Mouse (Mus musculus) hindbrain, embryonic 10.5 days (tissue): ENCODE measurements at regions not wholly inside any gene's neighbourhood (a gene's known extent, or its start where the extent isn't known, plus 50 kb on each side); places are given as distances from the start of the nearest gene placed in this dataset.
A peak's percentile ranks its signal among the peaks of the same experiment; 100 is the strongest.

Experiments
- DNase-seq: peaks from one replicate; pipeline ENCODE4 v3.0.0-alpha.2; 2017; ENCODE audit warnings: low spot score
- H3K27ac ChIP-seq: fragments of 300-500 bp; sonication (generic); 2 replicates; pipeline ENCODE4 v1.5.1; 2016; ENCODE audit warnings: mild to moderate bottlenecking, moderate library complexity
- H3K27me3 ChIP-seq: fragments of 300-500 bp; sonication (generic); 2 replicates; pipeline ENCODE4 v1.6.1; 2016; ENCODE audit warnings: mild to moderate bottlenecking; ENCODE audit not compliant: poor library complexity, insufficient read depth, severe bottlenecking
- H3K36me3 ChIP-seq: fragments of 300-500 bp; sonication (generic); 2 replicates; pipeline ENCODE4 v1.6.1; 2016; ENCODE audit warnings: mild to moderate bottlenecking, moderate library complexity
- H3K4me1 ChIP-seq: fragments of 300-500 bp; sonication (generic); replicated peaks from 2 replicates; pipeline ENCODE4 v1.6.1; 2016; ENCODE audit warnings: mild to moderate bottlenecking
- H3K4me3 ChIP-seq: fragments of 300-500 bp; sonication (generic); 2 replicates; pipeline ENCODE4 v1.5.1; 2016; ENCODE audit warnings: mild to moderate bottlenecking, moderate library complexity
- H3K9me3 ChIP-seq: fragments of 300-500 bp; sonication (generic); 2 replicates; pipeline ENCODE4 v1.6.1; 2016; ENCODE audit warnings: mild to moderate bottlenecking, moderate library complexity
- WGBS: fragments of 180-500 bp; shearing (Covaris S2); methylation state at CpG from one replicate; pipeline ENCODE4 v1.1.7; 2016; 5-methylcytosine and 5-hydroxymethylcytosine counted together

GRCm38 (mm10) chr16:57823329-57823728 lies 68.8 kb upstream of the Col8a1 start:
- Histone ChIP-seq H3K36me3 (no peaks in the 10 kb centered on the region), H3K27me3 (no peaks in the 10 kb centered on the region), H3K4me3 (no peak overlapping the region), H3K9me3 (no peaks in the 10 kb centered on the region), H3K4me1 (no peaks in the 10 kb centered on the region), H3K27ac (no peak overlapping the region)
- no peak for DNase-seq
- WGBS, result 78% methylated on average over 3 of the region's 3 CpGs

DNA sequence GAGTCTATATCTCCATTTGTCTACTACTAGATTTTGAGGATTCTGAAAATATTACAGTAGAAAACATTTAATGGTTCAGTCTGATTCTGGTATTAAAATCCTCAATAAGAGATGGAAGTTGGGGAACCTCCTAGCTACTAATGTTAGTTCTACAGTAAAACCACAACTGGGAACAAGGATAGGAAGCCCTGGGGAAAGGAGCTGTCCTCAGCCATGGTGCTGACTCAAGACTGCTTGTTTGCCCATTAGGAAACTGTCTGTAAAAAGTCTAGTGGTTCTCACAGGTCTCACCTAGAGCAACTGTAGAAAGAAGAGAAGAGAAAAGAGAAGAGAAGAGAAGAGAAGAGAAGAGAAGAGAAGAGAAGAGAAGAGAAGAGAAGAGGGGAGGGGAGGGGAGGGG lies 90.9 kb upstream of the Col8a1 start:
- no peak overlapping the region for H3K27ac ChIP-seq
- H3K27me3 ChIP-seq, result no peaks in the 10 kb centered on the region
- H3K4me3 ChIP-seq, result no peak overlapping the region
- H3K9me3 ChIP-seq, result no peaks in the 10 kb centered on the region
- DNase-seq, result peak; percentile 16
- no peaks in the 10 kb centered on the region for H3K4me1 ChIP-seq
- H3K36me3 ChIP-seq, result no peaks in the 10 kb centered on the region

GRCm38 (mm10) chr16:57846386-57846785 lies 91.8 kb upstream of the Col8a1 start:
- no peaks in the 10 kb centered on the region for H3K9me3 ChIP-seq
- no peaks in the 10 kb centered on the region for H3K4me1 ChIP-seq
- DNase-seq, result no peak
- H3K27ac ChIP-seq, result no peak overlapping the region
- H3K4me3 ChIP-seq, result no peak overlapping the region
- H3K36me3 ChIP-seq, result no peaks in the 10 kb centered on the region
- H3K27me3 ChIP-seq, result no peaks in the 10 kb centered on the region
- 41% methylated on average over 3 of the region's 3 CpGs for WGBS

DNA sequence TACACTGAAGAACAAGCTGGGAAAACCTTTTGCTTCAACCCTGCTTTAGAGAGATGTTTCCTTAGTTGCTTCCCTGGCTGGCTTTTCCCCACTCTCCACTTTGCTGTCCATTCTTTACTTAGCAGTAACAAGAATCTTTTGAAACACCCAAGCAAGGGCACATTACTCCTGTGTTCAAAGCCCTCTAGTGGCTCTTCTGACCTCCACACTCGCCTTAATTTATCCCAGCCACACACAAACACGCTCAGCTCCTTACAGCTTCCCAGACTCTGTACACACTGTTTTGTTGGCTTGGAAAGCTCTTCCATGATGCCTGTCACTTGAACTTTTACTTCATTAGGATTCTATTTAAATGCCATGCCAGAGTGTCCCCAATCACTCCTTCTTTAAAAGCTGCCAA lies 97.3 kb upstream of the Col8a1 start:
- Histone ChIP-seq H3K4me3 (no peak overlapping the region), H3K27me3 (no peaks in the 10 kb centered on the region), H3K9me3 (no peaks in the 10 kb centered on the region), H3K36me3 (no peaks in the 10 kb centered on the region), H3K27ac (no peak overlapping the region), H3K4me1 (no peaks in the 10 kb centered on the region)
- 51% methylated on average over 2 of the region's 2 CpGs for WGBS
- no peak for DNase-seq

- H3K36me3 ChIP-seq, result no peaks in the 10 kb centered on the region
- no peak overlapping the region for H3K27ac ChIP-seq
- 88% methylated on average over 3 of the region's 3 CpGs for WGBS
- H3K27me3 ChIP-seq, result no peaks in the 10 kb centered on the region
- H3K9me3 ChIP-seq, result no peaks in the 10 kb centered on the region
- peaks cover 4% of the 10 kb centered on the region; the same call in 1 of the 2 replicates for H3K4me1 ChIP-seq
- no peak overlapping the region for H3K4me3 ChIP-seq
- no peak for DNase-seq
Observed at GRCm38 (mm10) chr16:57852838-57853460, 98.4 kb upstream of the Col8a1 start.

GRCm38 (mm10) chr16:57853751-57854150 lies 99.2 kb upstream of the Col8a1 start:
- WGBS, result 91% methylated on average over 3 of the region's 3 CpGs
- Histone ChIP-seq H3K4me1 (peaks cover 12% of the 10 kb centered on the region), H3K27me3 (no peaks in the 10 kb centered on the region), H3K36me3 (no peaks in the 10 kb centered on the region), H3K9me3 (no peaks in the 10 kb centered on the region), H3K4me3 (no peak overlapping the region), H3K27ac (no peak overlapping the region)
- no peak for DNase-seq

GRCm38 (mm10) chr16:57857071-57857470 lies 102.5 kb upstream of the Col8a1 start:
- no peak for DNase-seq
- Histone ChIP-seq H3K27ac (no peak overlapping the region), H3K9me3 (no peaks in the 10 kb centered on the region), H3K4me3 (no peak overlapping the region), H3K27me3 (no peaks in the 10 kb centered on the region), H3K36me3 (no peaks in the 10 kb centered on the region), H3K4me1 (peaks cover 16% of the 10 kb centered on the region)
- 52% methylated on average over 1 of the region's 1 CpGs for WGBS

DNA sequence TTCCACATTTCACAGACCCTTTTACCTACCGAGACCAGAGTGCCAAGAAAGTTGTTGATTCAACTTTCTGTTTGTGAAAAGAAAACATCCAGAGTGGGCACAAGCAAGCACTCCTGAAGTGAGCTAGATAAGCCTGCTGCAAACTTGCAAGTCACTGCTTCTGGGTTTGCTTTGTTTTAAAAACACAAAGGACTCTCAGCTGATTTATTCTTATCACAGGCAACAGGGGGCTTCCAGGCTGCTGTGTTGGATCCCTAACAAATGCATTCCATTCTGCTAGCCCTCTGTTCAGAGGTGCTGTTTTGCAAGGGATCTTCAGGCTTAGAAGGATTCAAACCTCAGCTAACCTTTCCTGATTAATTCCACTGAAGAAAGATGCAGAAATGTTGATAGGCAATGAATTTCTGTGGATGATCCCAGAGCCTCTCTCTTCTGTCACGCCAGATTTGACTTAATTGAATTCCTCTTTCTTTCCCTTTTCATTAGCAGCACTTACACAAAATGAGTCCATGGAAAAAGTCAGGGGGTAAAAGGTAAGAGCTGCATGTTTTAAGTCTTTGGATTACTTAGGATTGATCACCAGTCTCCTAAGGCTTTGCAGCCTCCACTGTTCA lies 103.7 kb upstream of the Col8a1 start:
- peak; percentile 9 for DNase-seq
- H3K27me3 ChIP-seq, result no peaks in the 10 kb centered on the region
- WGBS, result 1% methylated on average over 2 of the region's 2 CpGs
- H3K27ac ChIP-seq, result peak overlapping the region; percentile 64
- no peaks in the 10 kb centered on the region for H3K36me3 ChIP-seq
- no peak overlapping the region for H3K4me3 ChIP-seq
- H3K4me1 ChIP-seq, result peaks cover 16% of the 10 kb centered on the region
- no peaks in the 10 kb centered on the region for H3K9me3 ChIP-seq

GRCm38 (mm10) chr16:57858765-57859201 lies 104.2 kb upstream of the Col8a1 start:
- Histone ChIP-seq H3K36me3 (no peaks in the 10 kb centered on the region), H3K4me1 (peaks cover 16% of the 10 kb centered on the region), H3K9me3 (no peaks in the 10 kb centered on the region), H3K27ac (no peak overlapping the region; the same call in 1 of the 2 replicates), H3K27me3 (no peaks in the 10 kb centered on the region), H3K4me3 (no peak overlapping the region)
- 28% methylated on average over 7 of the region's 7 CpGs for WGBS
- DNase-seq, result no peak

DNA sequence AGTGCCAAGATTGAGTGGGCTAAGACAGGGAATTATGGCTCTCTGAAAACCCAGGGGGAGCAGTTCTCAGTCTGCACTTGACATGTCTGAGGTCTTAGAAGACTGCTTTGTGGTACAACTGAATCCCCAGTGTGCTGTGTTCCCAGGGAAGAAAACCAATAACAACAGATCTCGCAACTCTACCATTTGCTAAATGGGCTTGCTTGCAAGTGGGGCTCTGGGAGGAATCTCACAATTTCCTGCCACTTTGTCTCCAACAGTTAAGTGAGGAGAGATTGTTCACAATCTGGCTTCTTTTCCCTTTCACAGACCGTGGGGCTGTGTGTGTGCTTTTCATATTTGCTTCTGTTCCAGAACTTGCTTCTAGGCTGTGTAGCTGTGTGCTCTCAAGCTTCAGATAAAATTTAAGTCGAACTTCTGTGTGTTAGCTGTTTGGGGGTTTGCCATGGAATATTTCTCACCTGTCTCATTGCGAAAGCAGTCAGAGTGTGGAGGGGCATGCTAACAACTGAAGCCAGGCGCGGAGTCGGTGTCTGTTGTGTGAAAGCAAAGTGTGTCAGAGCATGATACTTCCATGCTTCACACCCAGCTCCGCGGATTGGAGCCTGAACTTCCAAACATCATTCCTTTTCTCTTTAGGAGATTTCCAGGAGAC lies 108.8 kb upstream of the Col8a1 start:
- Histone ChIP-seq H3K4me3 (no peak overlapping the region), H3K27me3 (no peaks in the 10 kb centered on the region), H3K4me1 (peaks cover 8% of the 10 kb centered on the region), H3K36me3 (no peaks in the 10 kb centered on the region), H3K9me3 (no peaks in the 10 kb centered on the region), H3K27ac (no peak overlapping the region)
- no peak for DNase-seq
- 85% methylated on average over 9 of the region's 9 CpGs for WGBS

DNA sequence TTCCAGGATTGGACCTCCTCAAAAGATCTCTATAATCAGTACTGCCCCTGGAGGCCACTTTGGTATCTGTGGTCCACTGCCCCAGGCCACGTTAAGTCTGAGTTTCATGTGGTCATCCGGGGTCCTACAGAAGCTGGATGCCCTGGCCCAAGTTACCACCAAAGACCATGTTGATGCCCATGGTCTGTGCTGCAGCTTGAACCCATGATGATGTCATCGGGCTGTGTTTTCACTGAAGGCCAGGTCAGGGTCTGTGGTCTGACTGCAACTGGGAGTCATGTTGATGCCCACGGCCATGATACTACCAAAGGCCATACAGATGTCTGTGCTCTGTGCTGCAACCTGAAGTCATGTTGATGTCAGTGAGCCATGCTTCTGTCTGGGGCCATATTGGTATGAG lies 122.3 kb upstream of the Col8a1 start:
- DNase-seq, result no peak
- no peaks in the 10 kb centered on the region for H3K27me3 ChIP-seq
- no peak overlapping the region for H3K4me3 ChIP-seq
- H3K27ac ChIP-seq, result no peak overlapping the region
- H3K9me3 ChIP-seq, result no peaks in the 10 kb centered on the region
- 95% methylated on average over 4 of the region's 4 CpGs for WGBS
- no peaks in the 10 kb centered on the region for H3K4me1 ChIP-seq
- no peaks in the 10 kb centered on the region for H3K36me3 ChIP-seq

- H3K27me3 ChIP-seq, result no peaks in the 10 kb centered on the region
- H3K9me3 ChIP-seq, result no peaks in the 10 kb centered on the region
- no peak for DNase-seq
- no peaks in the 10 kb centered on the region for H3K36me3 ChIP-seq
- H3K4me1 ChIP-seq, result no peaks in the 10 kb centered on the region
- no peak overlapping the region for H3K27ac ChIP-seq
- 84% methylated on average over 8 of the region's 8 CpGs for WGBS
- H3K4me3 ChIP-seq, result no peak overlapping the region
Observed at GRCm38 (mm10) chr16:57881575-57882094, 127.1 kb upstream of the Col8a1 start.

GRCm38 (mm10) chr16:57888138-57888537 lies 133.6 kb upstream of the Col8a1 start:
- Histone ChIP-seq H3K4me1 (peaks cover 7% of the 10 kb centered on the region; the same call in 1 of the 2 replicates), H3K4me3 (no peak overlapping the region), H3K36me3 (no peaks in the 10 kb centered on the region), H3K27me3 (no peaks in the 10 kb centered on the region), H3K27ac (no peak overlapping the region), H3K9me3 (no peaks in the 10 kb centered on the region)
- WGBS, result 61% methylated on average over 2 of the region's 2 CpGs
- no peak for DNase-seq
